Mouse (Mus musculus) liver, embryonic 16.5 days (tissue): ENCODE measurements around the gene Inpp5b. TPM values are rescaled to one million over a fixed set of nuclear protein-coding genes. Genes with fewer than 3 reads are reported as not detected.
"Not testable (repeated sequence)": the region's sequence is repeated elsewhere in the genome, so short reads cannot be mapped to it uniquely, and the experiment has no call there.

Source experiments
- ATAC-seq: fragments of 200-750 bp; cut with Nextera tagmentation; 2 replicates; pipeline ENCODE4 v1.8.0; 2017; ENCODE audit warnings: low read depth, mild to moderate bottlenecking, moderate number of reproducible peaks, moderate library complexity
- H3K27ac ChIP-seq: fragments of 300-500 bp; sonication (generic); 2 replicates; pipeline ENCODE4 v1.5.1; 2014; ENCODE audit warnings: mild to moderate bottlenecking, low read length
- H3K27me3 ChIP-seq: fragments of 300-500 bp; sonication (generic); 2 replicates; pipeline ENCODE4 v1.6.1; 2014; ENCODE audit warnings: low read depth, low read length, mixed read lengths; ENCODE audit not compliant: control insufficient read depth, insufficient read depth
- H3K36me3 ChIP-seq: fragments of 300-500 bp; sonication (generic); 2 replicates; pipeline ENCODE4 v1.6.1; 2014; ENCODE audit warnings: mild to moderate bottlenecking; ENCODE audit not compliant: control insufficient read depth, insufficient read depth
- H3K4me1 ChIP-seq: fragments of 300-500 bp; sonication (generic); 2 replicates; pipeline ENCODE4 v1.6.1; 2014; ENCODE audit warnings: low read depth, low read length, mixed read lengths; ENCODE audit not compliant: control insufficient read depth
- H3K4me2 ChIP-seq: fragments of 300-500 bp; sonication (generic); 2 replicates; pipeline ENCODE4 v1.6.1; 2014; ENCODE audit warnings: low read depth, low read length, mixed read lengths
- H3K4me3 ChIP-seq: fragments of 300-500 bp; sonication (generic); 2 replicates; pipeline ENCODE4 v1.5.1; 2014; ENCODE audit warnings: low read depth, mild to moderate bottlenecking, low read length
- H3K9ac ChIP-seq: fragments of 300-500 bp; sonication (generic); 2 replicates; pipeline ENCODE4 v1.6.1; 2014; ENCODE audit warnings: low read depth, low read length
- H3K9me3 ChIP-seq: fragments of 300-500 bp; sonication (generic); replicated peaks from 2 replicates; pipeline ENCODE4 v1.6.1; 2016; ENCODE audit warnings: low read length; ENCODE audit not compliant: control insufficient read depth
- WGBS: fragments of 180-500 bp; shearing (Covaris S2); extraction: QIAGEN DNeasy Blood & Tissue Kit; methylation state at CpG from one replicate; pipeline ENCODE4 v1.1.7; 2014; ENCODE audit not compliant: insufficient replicate concordance; 5-methylcytosine and 5-hydroxymethylcytosine counted together
- polyA plus RNA-seq: library from polyadenylated mRNA; unstranded; fragments of >200 nt; fragmentation: Nextera tagmentation; extraction: Ambion mirVana; gene quantifications from 2 replicates; pipeline ENCODE4 v1.2.1, GENCODE M21; 2015

Gene Inpp5b
- polyA plus RNA-seq, 1 experiment from 2014 or later = 39.1 TPM

DNA sequence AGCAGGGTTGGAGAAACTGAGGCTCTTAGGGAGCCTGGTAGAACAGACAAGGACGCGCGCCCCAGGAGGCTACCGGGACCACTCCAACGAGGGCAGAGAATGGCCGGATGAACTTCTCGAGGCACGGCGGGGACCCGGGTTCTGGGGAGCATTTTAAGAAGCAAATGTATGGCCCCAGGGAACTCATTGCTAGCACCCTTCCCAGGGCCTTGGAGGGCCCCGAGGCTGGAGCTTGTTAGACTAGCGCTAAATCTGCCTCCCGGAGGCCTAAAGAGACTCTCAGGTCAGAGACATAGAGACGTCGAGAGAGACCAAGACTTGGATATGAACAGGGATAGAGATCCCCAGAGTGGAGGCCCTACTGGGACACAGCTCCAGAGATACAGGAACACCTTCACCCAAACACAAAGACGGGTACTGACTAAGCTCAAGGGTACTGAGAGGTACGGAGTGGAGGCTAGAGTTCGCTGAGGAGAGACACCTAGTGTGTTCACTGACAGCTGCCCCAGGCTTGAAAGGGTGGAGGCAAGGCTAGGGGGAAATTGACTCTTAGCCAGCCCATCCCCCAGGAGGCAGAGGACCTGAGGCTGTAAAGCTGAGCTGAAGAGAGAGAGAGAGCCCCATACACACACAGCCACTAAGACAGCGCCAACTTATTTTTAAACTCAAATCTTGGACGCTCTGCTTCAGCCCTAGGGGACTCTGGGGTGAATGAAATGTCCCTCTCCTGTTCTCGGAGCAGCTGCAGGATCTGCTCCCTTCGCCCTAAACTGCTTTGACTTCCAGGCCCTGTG is 40.4 kb upstream of the Inpp5b start:
- H3K4me2 ChIP-seq = peak overlapping the region; percentile 72
- WGBS = 7% methylated on average over 22 of the region's 22 CpGs
- no peaks in the 10 kb centered on the region for H3K9me3 ChIP-seq
- peak overlapping the region; percentile 53 for H3K27ac ChIP-seq
- no peaks in the 10 kb centered on the region for H3K36me3 ChIP-seq
- H3K4me3 ChIP-seq = peak overlapping the region; percentile 69
- H3K4me1 ChIP-seq = peaks cover 33% of the 10 kb centered on the region
- H3K27me3 ChIP-seq = peaks cover 15% of the 10 kb centered on the region
- no peak for ATAC-seq
- peak overlapping the region; percentile 70 for H3K9ac ChIP-seq

DNA sequence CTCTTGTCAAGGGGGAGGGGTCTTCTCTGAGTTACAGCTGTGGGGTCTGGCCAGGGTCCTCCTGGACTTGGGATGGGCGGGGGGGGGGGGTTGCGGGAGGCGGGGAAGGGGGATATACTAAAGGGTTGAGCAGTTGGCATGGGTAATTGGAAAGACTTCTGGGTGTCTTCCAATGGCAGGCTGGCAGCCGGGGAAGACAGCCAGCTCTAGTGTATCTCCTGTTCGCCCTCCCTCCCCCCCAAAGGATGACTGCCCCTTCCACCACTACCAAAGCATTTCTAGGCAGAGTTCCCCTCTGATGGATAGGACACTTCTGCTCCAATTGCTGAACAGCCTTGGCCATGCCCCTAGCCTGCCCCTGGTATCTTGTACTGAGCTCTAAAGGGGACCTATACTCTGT is 39.7 kb upstream of the Inpp5b start:
- peaks cover 32% of the 10 kb centered on the region for H3K4me1 ChIP-seq
- H3K36me3 ChIP-seq = no peaks in the 10 kb centered on the region; the same call in 1 of the 2 replicates
- peak overlapping the region; percentile 72 for H3K4me2 ChIP-seq
- peak overlapping the region; percentile 70; the same call in 1 of the 2 replicates for H3K9ac ChIP-seq
- 67% methylated on average over 5 of the region's 5 CpGs for WGBS
- no peaks in the 10 kb centered on the region for H3K9me3 ChIP-seq
- peaks cover 15% of the 10 kb centered on the region for H3K27me3 ChIP-seq
- no peak overlapping the region for H3K27ac ChIP-seq
- H3K4me3 ChIP-seq = peak overlapping the region; percentile 69
- ATAC-seq = no peak

- Histone ChIP-seq H3K9me3 (no peaks in the 10 kb centered on the region), H3K4me3 (no peak overlapping the region), H3K4me1 (peaks cover 34% of the 10 kb centered on the region), H3K9ac (no peak overlapping the region; the same call in 1 of the 2 replicates), H3K27ac (peak overlapping the region; percentile 43), H3K27me3 (peaks cover 15% of the 10 kb centered on the region), H3K36me3 (no peaks in the 10 kb centered on the region; the same call in 1 of the 2 replicates), H3K4me2 (peak overlapping the region; percentile 18; the same call in 1 of the 2 replicates)
- no peak for ATAC-seq
- WGBS = 23% methylated on average over 2 of the region's 2 CpGs
Observed at GRCm38 (mm10) chr4:124703406-124703805, 38.2 kb upstream of the Inpp5b start.

- Histone ChIP-seq H3K27ac (peak overlapping the region; percentile 50), H3K4me3 (no peak overlapping the region), H3K9ac (no peak overlapping the region; the same call in 1 of the 2 replicates), H3K36me3 (no peaks in the 10 kb centered on the region; the same call in 1 of the 2 replicates), H3K4me1 (peaks cover 41% of the 10 kb centered on the region), H3K4me2 (peak overlapping the region; percentile 18; the same call in 1 of the 2 replicates), H3K9me3 (no peaks in the 10 kb centered on the region), H3K27me3 (peaks cover 15% of the 10 kb centered on the region)
- ATAC-seq = no peak
- WGBS = 24% methylated on average over 6 of the region's 6 CpGs
Observed at GRCm38 (mm10) chr4:124703881-124704796, 37.5 kb upstream of the Inpp5b start.

- H3K4me3 ChIP-seq = no peak overlapping the region
Observed at GRCm38 (mm10) chr4:124704797-124705474, 36.7 kb upstream of the Inpp5b start.

DNA sequence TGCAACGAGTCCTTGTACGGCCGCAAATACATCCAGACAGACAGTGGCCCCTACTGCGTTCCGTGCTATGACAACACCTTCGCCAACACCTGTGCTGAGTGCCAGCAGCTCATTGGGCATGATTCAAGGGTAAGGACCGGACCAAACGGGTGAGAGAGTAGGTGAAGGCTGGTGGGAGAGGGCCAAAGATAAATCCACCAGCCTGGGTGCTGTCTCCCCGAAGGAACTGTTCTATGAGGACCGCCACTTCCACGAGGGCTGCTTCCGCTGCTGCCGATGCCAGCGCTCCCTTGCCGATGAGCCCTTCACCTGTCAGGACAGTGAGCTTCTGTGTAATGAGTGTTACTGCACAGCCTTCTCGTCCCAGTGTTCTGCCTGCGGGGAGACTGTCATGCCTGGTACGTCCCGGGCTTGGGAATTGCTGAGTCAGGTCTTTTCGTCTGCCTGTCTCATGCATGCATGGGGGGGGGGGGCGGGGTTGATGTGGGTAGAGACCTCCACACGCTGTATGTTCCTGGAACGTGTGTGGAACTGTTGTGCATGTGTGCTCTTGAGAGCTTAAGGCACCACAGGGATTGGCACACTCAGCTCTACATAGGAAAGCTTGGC is 35.9 kb upstream of the Inpp5b start:
- Histone ChIP-seq H3K4me1 (peaks cover 50% of the 10 kb centered on the region), H3K36me3 (no peaks in the 10 kb centered on the region; the same call in 1 of the 2 replicates), H3K27ac (peak overlapping the region; percentile 50), H3K27me3 (peaks cover 10% of the 10 kb centered on the region), H3K9ac (no peak overlapping the region), H3K4me3 (no peak overlapping the region), H3K4me2 (no peak overlapping the region), H3K9me3 (no peaks in the 10 kb centered on the region)
- WGBS = 73% methylated on average over 23 of the region's 23 CpGs
- ATAC-seq = no peak

More at GRCm38 (mm10) chr4:124704797-124705474, 36.7 kb upstream of the Inpp5b start:
- no peak for ATAC-seq
- Histone ChIP-seq H3K4me1 (peaks cover 47% of the 10 kb centered on the region), H3K9ac (no peak overlapping the region; the same call in 1 of the 2 replicates), H3K4me2 (peak overlapping the region; percentile 15; the same call in 1 of the 2 replicates), H3K27ac (peak overlapping the region; percentile 50), H3K36me3 (no peaks in the 10 kb centered on the region; the same call in 1 of the 2 replicates), H3K27me3 (peaks cover 15% of the 10 kb centered on the region), H3K9me3 (no peaks in the 10 kb centered on the region)
- WGBS = 18% methylated on average over 11 of the region's 11 CpGs

DNA sequence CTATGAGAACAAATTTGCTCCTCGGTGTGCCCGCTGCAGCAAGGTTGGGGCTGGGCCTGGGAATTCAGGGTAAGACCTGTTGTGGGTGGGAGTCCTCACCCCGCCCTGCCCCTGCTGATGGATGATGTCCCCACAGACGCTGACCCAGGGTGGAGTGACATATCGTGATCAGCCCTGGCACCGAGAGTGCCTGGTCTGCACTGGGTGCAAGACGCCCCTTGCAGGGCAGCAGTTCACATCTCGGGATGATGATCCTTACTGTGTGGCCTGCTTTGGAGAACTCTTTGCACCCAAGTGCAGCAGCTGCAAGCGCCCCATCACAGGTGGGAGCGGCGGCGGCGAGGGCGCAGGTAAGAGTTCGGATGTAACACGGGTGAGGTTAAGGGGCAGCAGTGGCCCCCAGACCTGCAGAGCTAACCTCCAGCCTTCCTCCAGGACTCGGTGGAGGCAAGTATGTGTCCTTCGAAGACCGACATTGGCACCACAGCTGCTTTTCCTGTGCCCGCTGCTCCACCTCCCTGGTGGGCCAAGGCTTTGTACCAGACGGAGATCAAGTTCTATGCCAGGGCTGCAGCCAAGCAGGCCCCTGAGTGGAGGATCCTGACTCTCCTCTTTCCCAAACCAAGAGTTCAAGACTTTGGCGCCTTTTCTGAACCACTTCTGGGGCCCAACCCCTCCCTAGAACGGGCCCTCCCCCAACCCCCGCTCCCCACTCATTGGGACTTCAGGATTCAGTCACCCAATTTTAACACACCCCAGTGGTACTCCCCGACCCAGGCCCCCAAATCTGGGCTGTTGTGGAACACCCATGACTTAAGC is 34.1 kb upstream of the Inpp5b start:
- not testable (repeated sequence) for H3K4me2 ChIP-seq, H3K36me3 ChIP-seq, H3K9me3 ChIP-seq, H3K9ac ChIP-seq, ATAC-seq, H3K27ac ChIP-seq, H3K4me3 ChIP-seq, H3K27me3 ChIP-seq
- H3K4me1 ChIP-seq = peaks cover 52% of the 10 kb centered on the region
- WGBS = 74% methylated on average over 25 of the region's 25 CpGs
